ENCODE assay signal across 9 mouse cellular contexts in the genomic region with DNA sequence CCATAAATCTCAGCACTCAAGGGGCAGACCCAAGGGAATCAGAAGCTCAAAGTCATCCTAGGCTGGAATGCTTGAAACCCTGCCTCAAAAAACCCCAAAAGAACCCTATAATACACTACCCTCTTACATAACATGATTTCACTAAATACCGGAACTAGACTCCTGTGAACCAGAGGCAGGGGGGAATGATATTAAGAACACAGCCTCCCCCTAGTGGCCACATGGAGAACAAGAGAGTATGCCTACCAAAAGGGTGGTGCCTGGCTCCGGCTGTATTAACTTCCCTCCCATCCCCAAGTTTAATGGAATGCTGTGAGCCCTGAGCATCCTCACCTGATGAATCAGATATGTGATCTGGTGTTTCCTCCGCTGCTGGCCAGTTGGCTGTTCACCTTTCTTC. TPM values are rescaled to one million over a fixed set of nuclear protein-coding genes. Genes with fewer than 3 reads are reported as not detected.
DNase-seq lines count a peak whose midpoint lies in the region; ATAC-seq and TF ChIP-seq lines count a peak whose summit lies in the region.
"Had no signal": no experiment of that assay in that cellular context is flagged by ENCODE, and none has a peak within 500 bp of the region (broad histone marks: within the 10 kb centered on the region; RNA-seq: fewer than 3 reads in every experiment).

No protein-coding gene starts in this region.

- no peak overlapping the region for H3K9ac ChIP-seq in kidney, postnatal 0 days (ENCODE audit: low read depth, low read length)
- H3K9ac ChIP-seq in liver, embryonic 13.5 days, result no peak overlapping the region
- H3K9ac ChIP-seq: limb, embryonic 12.5 days had no signal

- no peaks in the 10 kb centered on the region for H3K27me3 ChIP-seq in kidney, postnatal 0 days (ENCODE audit: insufficient read depth, low read length)
- H3K27me3 ChIP-seq in liver, embryonic 13.5 days, result no peaks in the 10 kb centered on the region
- H3K27me3 ChIP-seq: limb, embryonic 12.5 days had no signal

- H3K27ac ChIP-seq in kidney, postnatal 0 days, result no peak overlapping the region
- H3K27ac ChIP-seq in liver, embryonic 13.5 days, result no peak overlapping the region
- H3K27ac ChIP-seq: limb, embryonic 12.5 days had no signal

- no peak overlapping the region for H3K4me3 ChIP-seq in kidney, postnatal 0 days (replicated peaks; ENCODE audit: low read depth, low read length)
- H3K4me3 ChIP-seq in liver, embryonic 13.5 days (replicated peaks), result no peak overlapping the region
- H3K4me3 ChIP-seq: limb, embryonic 12.5 days had no signal

- WGBS in kidney, postnatal 0 days, result 19% methylated on average over 3 of the region's 3 CpGs
- 35% methylated on average over 3 of the region's 3 CpGs for WGBS in liver, embryonic 13.5 days (ENCODE audit: insufficient replicate concordance)

- no peaks in the 10 kb centered on the region for H3K9me3 ChIP-seq in kidney, postnatal 0 days (replicated peaks; ENCODE audit: low read length)
- no peaks in the 10 kb centered on the region for H3K9me3 ChIP-seq in liver, embryonic 13.5 days (replicated peaks)
- H3K9me3 ChIP-seq: limb, embryonic 12.5 days had no signal

- no peak overlapping the region for H3K4me2 ChIP-seq in kidney, postnatal 0 days (ENCODE audit: low read length)
- H3K4me2 ChIP-seq in liver, embryonic 13.5 days, result no peak overlapping the region
- H3K4me2 ChIP-seq: limb, embryonic 12.5 days had no signal

- H3K4me1 ChIP-seq in kidney, postnatal 0 days (replicated peaks; ENCODE audit: insufficient read depth, low read length), result no peaks in the 10 kb centered on the region
- H3K4me1 ChIP-seq in liver, embryonic 13.5 days (replicated peaks), result no peaks in the 10 kb centered on the region
- H3K4me1 ChIP-seq: limb, embryonic 12.5 days had no signal

- peak; percentile 96 for ATAC-seq in CD4-positive, CD25-positive, alpha-beta regulatory T cell, adult 4 months
- peak; percentile 78 for ATAC-seq in activated CD4-positive, CD25-positive, alpha-beta regulatory T cell, adult 4 months
- no peak; the same call in 1 of the 2 replicates for ATAC-seq in kidney, postnatal 0 days (replicated peaks; ENCODE audit: low FRiP score, low read depth)
- ATAC-seq in liver, embryonic 13.5 days (ENCODE audit: low read depth), result no peak
- peak; percentile 72; the same call in 1 of the 2 replicates for ATAC-seq in neutrophil, adult 5-6 weeks (ENCODE audit: extremely low read depth, insufficient number of reproducible peaks, low FRiP score, poor library complexity, severe bottlenecking)

- TF ChIP-seq CTCF in kidney, postnatal 0 days (IDR thresholded peaks at IDR 0.05; ENCODE audit: low read depth), result peak; percentile 89

- DNase-seq in embryo, embryonic 10.5 days (ENCODE audit: low spot score), result peak; percentile 86
- peak; percentile 37 to 53 for DNase-seq in gastrocnemius, postnatal 4 days (ENCODE audit: low spot score in 2 of 2)
- peak; percentile 92 for DNase-seq in kidney, postnatal 0 days (ENCODE audit: low spot score)
- DNase-seq in liver, embryonic 13.5 days, result peak; percentile 19
- peak; percentile 72 for DNase-seq in thymus, postnatal 25 days

- H3K36me3 ChIP-seq in kidney, postnatal 0 days (ENCODE audit: insufficient read depth, low read length), result peaks cover 56% of the 10 kb centered on the region
- H3K36me3 ChIP-seq in liver, embryonic 13.5 days, result peaks cover 80% of the 10 kb centered on the region

RNA-seq across cellular contexts. Expression of a gene that starts 13.3 kb away (rescaled TPM):
- 100 to 1,000 TPM; 213 to 324 TPM for polyA plus RNA-seq in CD4-positive, CD25-positive, alpha-beta regulatory T cell, adult 4 months (2017; shearing (Covaris generic))
- 100 to 1,000 TPM; 203 to 239 TPM for polyA plus RNA-seq in activated CD4-positive, CD25-positive, alpha-beta regulatory T cell, adult 4 months (2017; shearing (Covaris generic))
- total RNA-seq in gastrocnemius, postnatal 4 days (2021), result under 1 TPM in 1 of 2 experiments, not detected in 1; 0.16 TPM
- polyA plus RNA-seq in kidney, postnatal 0 days (2015; fragmentation: Nextera tagmentation; extraction: Ambion mirVana), result 0.11 TPM in 1 of 2 replicates, not detected in the other
- 0.17 TPM in 1 of 2 replicates, not detected in the other for polyA plus RNA-seq in liver, embryonic 13.5 days (2015; fragmentation: Nextera tagmentation; extraction: Ambion mirVana)
- total RNA-seq in neutrophil, adult 5-6 weeks (2017), result 11.8 and 14.6 TPM in 2 replicates
- polyA plus RNA-seq: limb, embryonic 12.5 days had no signal

RNA-seq across cellular contexts. Expression of a gene that starts 25.6 kb away (rescaled TPM):
- 1 to 10 TPM; 3.8 to 6.0 TPM for polyA plus RNA-seq in CD4-positive, CD25-positive, alpha-beta regulatory T cell, adult 4 months (2017; shearing (Covaris generic))
- polyA plus RNA-seq in activated CD4-positive, CD25-positive, alpha-beta regulatory T cell, adult 4 months (2017; shearing (Covaris generic)), result 1 to 10 TPM; 4.5 TPM
- total RNA-seq in gastrocnemius, postnatal 4 days (2021), result 10 to 100 TPM; 56.7 to 58.3 TPM
- 14.8 and 15.1 TPM in 2 replicates for polyA plus RNA-seq in kidney, postnatal 0 days (2015; fragmentation: Nextera tagmentation; extraction: Ambion mirVana)
- 7.9 and 9.2 TPM in 2 replicates for polyA plus RNA-seq in liver, embryonic 13.5 days (2015; fragmentation: Nextera tagmentation; extraction: Ambion mirVana)
- 37.2 and 37.4 TPM in 2 replicates for total RNA-seq in neutrophil, adult 5-6 weeks (2017)

RNA-seq across cellular contexts. Expression of a gene that starts 35.7 kb away (rescaled TPM):
- polyA plus RNA-seq in CD4-positive, CD25-positive, alpha-beta regulatory T cell, adult 4 months (2017; shearing (Covaris generic)), result 10 to 100 TPM; 57.3 to 93.7 TPM
- polyA plus RNA-seq in activated CD4-positive, CD25-positive, alpha-beta regulatory T cell, adult 4 months (2017; shearing (Covaris generic)), result 10 to 100 TPM; 49.6 to 67.4 TPM
- total RNA-seq in gastrocnemius, postnatal 4 days (2021), result 10 to 100 TPM; 20.8 to 26.2 TPM
- polyA plus RNA-seq in kidney, postnatal 0 days (2015; fragmentation: Nextera tagmentation; extraction: Ambion mirVana), result 31.6 and 35.4 TPM in 2 replicates
- 5.0 and 5.3 TPM in 2 replicates for polyA plus RNA-seq in liver, embryonic 13.5 days (2015; fragmentation: Nextera tagmentation; extraction: Ambion mirVana)
- total RNA-seq in neutrophil, adult 5-6 weeks (2017), result 7.4 and 8.4 TPM in 2 replicates

RNA-seq across cellular contexts. Expression of a gene that starts 46.3 kb away (rescaled TPM):
- 10 to 100 TPM; 36.0 to 43.7 TPM for polyA plus RNA-seq in CD4-positive, CD25-positive, alpha-beta regulatory T cell, adult 4 months (2017; shearing (Covaris generic))
- 10 to 100 TPM; 45.5 to 51.5 TPM for polyA plus RNA-seq in activated CD4-positive, CD25-positive, alpha-beta regulatory T cell, adult 4 months (2017; shearing (Covaris generic))
- 100 to 1,000 TPM; 179 to 182 TPM for total RNA-seq in gastrocnemius, postnatal 4 days (2021)
- 193 and 200 TPM in 2 replicates for polyA plus RNA-seq in kidney, postnatal 0 days (2015; fragmentation: Nextera tagmentation; extraction: Ambion mirVana)
- polyA plus RNA-seq in liver, embryonic 13.5 days (2015; fragmentation: Nextera tagmentation; extraction: Ambion mirVana), result 263 and 283 TPM in 2 replicates
- 78.5 and 81.7 TPM in 2 replicates for total RNA-seq in neutrophil, adult 5-6 weeks (2017)

RNA-seq across cellular contexts. Expression of a gene that starts 59.5 kb away (rescaled TPM):
- polyA plus RNA-seq in CD4-positive, CD25-positive, alpha-beta regulatory T cell, adult 4 months (2017; shearing (Covaris generic)), result 100 to 1,000 TPM; 169 TPM
- 100 to 1,000 TPM; 158 to 159 TPM for polyA plus RNA-seq in activated CD4-positive, CD25-positive, alpha-beta regulatory T cell, adult 4 months (2017; shearing (Covaris generic))
- total RNA-seq in gastrocnemius, postnatal 4 days (2021), result 10 to 100 TPM; 55.0 to 57.0 TPM
- 87.2 and 88.1 TPM in 2 replicates for polyA plus RNA-seq in kidney, postnatal 0 days (2015; fragmentation: Nextera tagmentation; extraction: Ambion mirVana)
- polyA plus RNA-seq in liver, embryonic 13.5 days (2015; fragmentation: Nextera tagmentation; extraction: Ambion mirVana), result 48.7 and 56.5 TPM in 2 replicates
- total RNA-seq in neutrophil, adult 5-6 weeks (2017), result 144 and 147 TPM in 2 replicates

Comparison
In these comparisons a context has a peak if more than half of its experiments do, and no peak if none do; other contexts are left out.
1. ATAC-seq: peak in CD4-positive, CD25-positive, alpha-beta regulatory T cell, adult 4 months (single experiment), activated CD4-positive, CD25-positive, alpha-beta regulatory T cell, adult 4 months (single experiment) and neutrophil, adult 5-6 weeks (single experiment); none in kidney, postnatal 0 days (single experiment) and liver, embryonic 13.5 days (single experiment).
2. DNase-seq: peak in every context shown above with its lines; median percentile 92 in kidney, postnatal 0 days; 86 in embryo, embryonic 10.5 days; 72 in thymus, postnatal 25 days; 45 in gastrocnemius, postnatal 4 days; 19 in liver, embryonic 13.5 days.
3. RNA of a gene that starts 13.3 kb away (polyA plus RNA-seq): 213 to 324 TPM in CD4-positive, CD25-positive, alpha-beta regulatory T cell, adult 4 months and 203 to 239 TPM in activated CD4-positive, CD25-positive, alpha-beta regulatory T cell, adult 4 months; 0.11 TPM in kidney, postnatal 0 days and 0.17 TPM in liver, embryonic 13.5 days; every median in the first group is over 100 times any median in the second.